Comparison of ENCODE assay signal across 20 mouse cellular contexts in genomic region chr1:57742266-57742665, GRCm38 (mm10). TPM values are rescaled to one million over a fixed set of nuclear protein-coding genes. Genes with fewer than 3 reads are reported as not detected.
DNase-seq lines count a peak whose midpoint lies in the region; ATAC-seq and TF ChIP-seq lines count a peak whose summit lies in the region.
"Had no signal": no experiment of that assay in that cellular context is flagged by ENCODE, and none has a peak within 500 bp of the region (broad histone marks: within the 10 kb centered on the region; RNA-seq: fewer than 3 reads in every experiment).

No protein-coding gene starts in this region.

- CTCF ChIA-PET in Patski (lab: Charles Lee): interaction anchor here (0.9 kb wide), 1 partner anchor 36 kb away, joined by 3 read pairs; no protein-coding TSS in a partner anchor

- no peak overlapping the region for H3K4me3 ChIP-seq in kidney, adult 2 months (ENCODE audit: insufficient read depth, low read depth, low read length)
- no peak overlapping the region for H3K4me3 ChIP-seq in liver, embryonic 14.5 days (ENCODE audit: insufficient read depth in 1 of 2, low read depth in 2 of 2, low read length in 2 of 2)
- H3K4me3 ChIP-seq in midbrain, postnatal 0 days (ENCODE audit: low read depth, low read length): no peak overlapping the region
- H3K4me3 ChIP-seq: forebrain, embryonic 12.5 days; heart, embryonic 13.5 days; left cerebral cortex, adult 2 months; limb, embryonic 12.5 days had no signal

- TF ChIP-seq EP300 in liver, embryonic 14.5 days (IDR thresholded peaks at IDR 0.05; ENCODE audit: low read depth): no peak

- H3K36me3 ChIP-seq in kidney, adult 2 months (ENCODE audit: control insufficient read depth, insufficient read depth, low read length): no peaks in the 10 kb centered on the region
- no peaks in the 10 kb centered on the region for H3K36me3 ChIP-seq in liver, embryonic 14.5 days (replicated peaks; ENCODE audit: control insufficient read depth, insufficient read depth, low read depth)
- H3K36me3 ChIP-seq in midbrain, postnatal 0 days (ENCODE audit: insufficient read depth, low read length): no peaks in the 10 kb centered on the region
- H3K36me3 ChIP-seq: forebrain, embryonic 12.5 days; heart, embryonic 13.5 days; limb, embryonic 12.5 days had no signal

- H3K4me1 ChIP-seq in kidney, adult 2 months (ENCODE audit: control insufficient read depth, insufficient read depth, low read length): peaks cover 9% of the 10 kb centered on the region
- H3K4me1 ChIP-seq in liver, embryonic 14.5 days (replicated peaks; ENCODE audit: control insufficient read depth in 2 of 2, insufficient read depth in 2 of 2, low read length in 1 of 2): peaks cover 0 to 3% of the 10 kb centered on the region in 2 experiments; a peak in 1 of 4 replicates
- no peaks in the 10 kb centered on the region for H3K4me1 ChIP-seq in midbrain, postnatal 0 days (ENCODE audit: insufficient read depth, low read length)
- H3K4me1 ChIP-seq: forebrain, embryonic 12.5 days; heart, embryonic 13.5 days had no signal

- no peaks in the 10 kb centered on the region for H3K27me3 ChIP-seq in Patski
- no peaks in the 10 kb centered on the region; the same call in 1 of the 2 replicates for H3K27me3 ChIP-seq in kidney, adult 2 months (replicated peaks; ENCODE audit: control insufficient read depth, insufficient read depth, low read length)
- H3K27me3 ChIP-seq in liver, embryonic 14.5 days (ENCODE audit: control insufficient read depth, insufficient read depth, low read length): no peaks in the 10 kb centered on the region
- H3K27me3 ChIP-seq in midbrain, postnatal 0 days (ENCODE audit: insufficient read depth, low read length): no peaks in the 10 kb centered on the region
- H3K27me3 ChIP-seq: CH12.LX; forebrain, embryonic 12.5 days; heart, embryonic 13.5 days; limb, embryonic 12.5 days had no signal

- in situ Hi-C loops in Patski (cut with MboI; ENCODE audit: low pct_unique_long_range_greater_than_20kb): no loop called here

- no peak for TF ChIP-seq CTCF in Patski (IDR thresholded peaks at IDR 0.05)
- no peak for TF ChIP-seq CTCF in kidney, adult 2 months (conservative IDR thresholded peaks at IDR 0.05; ENCODE audit: insufficient read depth, insufficient read length, low read depth, low read length)
- TF ChIP-seq CTCF in liver, embryonic 14.5 days (IDR thresholded peaks at IDR 0.05; ENCODE audit: low read depth): no peak
- no peak for TF ChIP-seq CTCF in midbrain, postnatal 0 days (IDR thresholded peaks at IDR 0.05)

- WGBS in kidney, adult 2 months: 50% methylated on average over 2 of the region's 2 CpGs
- 57% methylated on average over 2 of the region's 2 CpGs for WGBS in liver, embryonic 14.5 days (ENCODE audit: insufficient replicate concordance)
- 90% methylated on average over 2 of the region's 2 CpGs for WGBS in midbrain, postnatal 0 days

- POLR2A ChIA-PET in Patski (lab: Charles Lee): no interaction called here

- no peak for TF ChIP-seq POLR2A in kidney, adult 2 months (IDR thresholded peaks at IDR 0.05; ENCODE audit: low read depth, low read length)

- no peaks in the 10 kb centered on the region for H3K9me3 ChIP-seq in liver, embryonic 14.5 days (ENCODE audit: control insufficient read depth, low read length)
- H3K9me3 ChIP-seq in midbrain, postnatal 0 days (ENCODE audit: low read length): no peaks in the 10 kb centered on the region
- H3K9me3 ChIP-seq: forebrain, embryonic 12.5 days; heart, embryonic 13.5 days; limb, embryonic 12.5 days had no signal

- ATAC-seq in Patski: peak; percentile 54
- ATAC-seq in liver, embryonic 14.5 days (ENCODE audit: insufficient read depth): peak; percentile 31; the same call in 1 of the 2 replicates
- no peak for ATAC-seq in midbrain, postnatal 0 days (ENCODE audit: low FRiP score)
- ATAC-seq: hindbrain, postnatal 0 days had no signal

- H3K4me2 ChIP-seq in liver, embryonic 14.5 days (ENCODE audit: low read depth): no peak overlapping the region
- no peak overlapping the region for H3K4me2 ChIP-seq in midbrain, postnatal 0 days (ENCODE audit: low read depth, low read length, poor library complexity, severe bottlenecking)
- H3K4me2 ChIP-seq: forebrain, embryonic 12.5 days; heart, embryonic 13.5 days; limb, embryonic 12.5 days had no signal

- peak; percentile 63 for DNase-seq in Patski (ENCODE audit: low read depth, low spot score)
- DNase-seq in kidney, adult 2 months: peak; percentile 88
- DNase-seq in kidney, postnatal 25 days: peak; percentile 52 to 84
- peak; percentile 9 to 25 (median 12) for DNase-seq in liver, embryonic 14.5 days (ENCODE audit: low read depth in 3 of 3, low spot score in 3 of 3)
- DNase-seq in adrenal gland, postnatal 14 days: no peak
- DNase-seq in midbrain, postnatal 0 days (ENCODE audit: low spot score): no peak
- no peak for DNase-seq in lung, postnatal 36 days
- DNase-seq: adrenal gland, adult 8-10 months; cerebellum, adult 11-12 months; cerebellum, postnatal 25 days; gastrocnemius, postnatal 36 days; heart, postnatal 36 days; midbrain, embryonic 14.5 days had no signal

- no peak overlapping the region for H3K9ac ChIP-seq in liver, embryonic 14.5 days (replicated peaks)
- H3K9ac ChIP-seq in midbrain, postnatal 0 days (replicated peaks; ENCODE audit: low read length, poor library complexity, severe bottlenecking): no peak overlapping the region
- H3K9ac ChIP-seq: forebrain, embryonic 12.5 days; heart, embryonic 13.5 days; limb, embryonic 12.5 days had no signal

- H3K27ac ChIP-seq in kidney, adult 2 months (ENCODE audit: insufficient read depth, low read depth, low read length): no peak overlapping the region
- H3K27ac ChIP-seq in liver, embryonic 14.5 days: no peak overlapping the region
- H3K27ac ChIP-seq in midbrain, postnatal 0 days (ENCODE audit: low read depth, low read length): no peak overlapping the region
- H3K27ac ChIP-seq: forebrain, embryonic 12.5 days; heart, embryonic 13.5 days; hindbrain, postnatal 0 days; left cerebral cortex, adult 2 months; limb, embryonic 12.5 days had no signal

RNA-seq across cellular contexts. Expression of gene Spats2l, which starts 31.7 kb away (rescaled TPM):
- 59.2 TPM for polyA plus RNA-seq in Patski (2021)
- 6.9 and 8.0 TPM in 2 replicates for polyA plus RNA-seq in kidney, adult 2 months (2012; rRNA removed)
- polyA plus RNA-seq in liver, embryonic 14.5 days (2012; rRNA removed): 2.2 and 2.8 TPM in 2 replicates
- polyA plus RNA-seq in liver, embryonic 14.5 days (2014; fragmentation: Nextera tagmentation; extraction: Ambion mirVana): 7.6 and 9.9 TPM in 2 replicates
- 6.6 and 8.3 TPM in 2 replicates for total RNA-seq in adrenal gland, postnatal 14 days (2021)
- 34.8 and 36.2 TPM in 2 replicates for total RNA-seq in midbrain, postnatal 0 days (2014; rRNA removed)
- polyA plus RNA-seq in midbrain, postnatal 0 days (2015; fragmentation: Nextera tagmentation; extraction: Ambion mirVana): 74.7 and 80.4 TPM in 2 replicates
- total RNA-seq: megakaryocyte, adult 5-6 weeks had no signal

Comparison
In these comparisons a context has a peak if more than half of its experiments do, and no peak if none do; other contexts are left out.
1. DNase-seq: peak in Patski (single experiment), kidney, adult 2 months (single experiment), kidney, postnatal 25 days (2 of 2) and liver, embryonic 14.5 days (3 of 3); none in adrenal gland, postnatal 14 days (single experiment), midbrain, postnatal 0 days (single experiment) and lung, postnatal 36 days (single experiment).